Comparison of ENCODE assay signal across 7 mouse cellular contexts in the genomic region with DNA sequence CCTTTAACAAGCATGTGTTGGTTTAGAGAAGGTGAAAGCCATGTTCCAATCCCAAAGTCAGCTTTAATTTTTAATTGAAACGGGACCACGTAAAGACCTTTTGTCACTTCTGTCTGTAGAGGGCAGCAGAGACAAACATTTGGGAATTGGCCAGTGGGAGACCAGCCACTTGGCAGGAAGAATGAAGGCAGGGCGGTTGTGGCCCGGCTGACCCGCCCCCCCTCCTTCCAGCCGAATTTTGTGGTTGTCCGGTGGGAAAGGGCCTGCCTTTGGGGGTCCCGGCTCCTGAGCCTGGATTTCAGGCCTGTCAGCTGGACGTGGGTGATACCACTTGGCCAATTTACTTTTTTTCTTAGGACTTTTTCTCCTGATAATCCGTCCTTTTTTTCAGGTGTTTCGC. TPM values are rescaled to one million over a fixed set of nuclear protein-coding genes. Genes with fewer than 3 reads are reported as not detected.
DNase-seq lines count a peak whose midpoint lies in the region; ATAC-seq lines count a peak whose summit lies in the region.

No protein-coding gene starts in this region.

- H3K9me3 ChIP-seq in forebrain, embryonic 15.5 days: no peaks in the 10 kb centered on the region
- H3K9me3 ChIP-seq in hindbrain, embryonic 11.5 days (ENCODE audit: control insufficient read depth, low read length): no peaks in the 10 kb centered on the region
- H3K9me3 ChIP-seq in megakaryocyte, embryonic 14.5 days: no peaks in the 10 kb centered on the region

- H3K4me2 ChIP-seq in forebrain, embryonic 15.5 days (replicated peaks): peak overlapping the region; percentile 55
- peak overlapping the region; percentile 42 for H3K4me2 ChIP-seq in hindbrain, embryonic 11.5 days (replicated peaks; ENCODE audit: low read depth, low read length)

- ATAC-seq in forebrain, embryonic 15.5 days (replicated peaks): peak; percentile 55
- ATAC-seq in hindbrain, embryonic 11.5 days (ENCODE audit: low FRiP score): 0 out of 2 replicates have a peak, but pooled peaks have one; percentile 30

- WGBS in forebrain, embryonic 15.5 days: 11% methylated on average over 11 of the region's 11 CpGs
- 12% methylated on average over 11 of the region's 11 CpGs for WGBS in hindbrain, embryonic 11.5 days

- peak; percentile 39 for DNase-seq in WW6 (ENCODE audit: low read depth, low spot score)
- peak; percentile 70 for DNase-seq in cerebellum, adult 11-12 months
- DNase-seq in hindbrain, embryonic 11.5 days (ENCODE audit: low spot score): peak; percentile 91
- DNase-seq in layer of hippocampus, postnatal 36 days: peak; percentile 42 to 50
- DNase-seq in right cerebral cortex, postnatal 14 days: peak; percentile 27

- H3K4me3 ChIP-seq in forebrain, embryonic 15.5 days: peak overlapping the region; percentile 27
- H3K4me3 ChIP-seq in hindbrain, embryonic 11.5 days (ENCODE audit: low read depth, low read length): peak overlapping the region; percentile 20; the same call in 1 of the 2 replicates
- peak overlapping the region; percentile 89 for H3K4me3 ChIP-seq in megakaryocyte, embryonic 14.5 days (replicated peaks)

- no peak overlapping the region for H3K27ac ChIP-seq in forebrain, embryonic 15.5 days (replicated peaks)
- no peak overlapping the region for H3K27ac ChIP-seq in hindbrain, embryonic 11.5 days (ENCODE audit: low read depth, low read length)

- H3K4me1 ChIP-seq in forebrain, embryonic 15.5 days: peaks cover 6% of the 10 kb centered on the region
- no peaks in the 10 kb centered on the region for H3K4me1 ChIP-seq in hindbrain, embryonic 11.5 days (replicated peaks; ENCODE audit: control insufficient read depth, insufficient read depth, low read length)
- peaks cover 24% of the 10 kb centered on the region; the same call in 1 of the 2 replicates for H3K4me1 ChIP-seq in megakaryocyte, embryonic 14.5 days

- H3K27me3 ChIP-seq in forebrain, embryonic 15.5 days: no peaks in the 10 kb centered on the region
- H3K27me3 ChIP-seq in hindbrain, embryonic 11.5 days (ENCODE audit: control insufficient read depth, insufficient read depth, low read length): no peaks in the 10 kb centered on the region
- H3K27me3 ChIP-seq in megakaryocyte, embryonic 14.5 days (replicated peaks): no peaks in the 10 kb centered on the region

- H3K9ac ChIP-seq in forebrain, embryonic 15.5 days (replicated peaks): peak overlapping the region; percentile 43; the same call in 1 of the 2 replicates
- peak overlapping the region; percentile 29; the same call in 1 of the 2 replicates for H3K9ac ChIP-seq in hindbrain, embryonic 11.5 days (ENCODE audit: low read depth, low read length)

- no peaks in the 10 kb centered on the region for H3K36me3 ChIP-seq in forebrain, embryonic 15.5 days
- no peaks in the 10 kb centered on the region for H3K36me3 ChIP-seq in hindbrain, embryonic 11.5 days (ENCODE audit: control insufficient read depth, insufficient read depth, low read length)
- no peaks in the 10 kb centered on the region for H3K36me3 ChIP-seq in megakaryocyte, embryonic 14.5 days (replicated peaks; ENCODE audit: low read length)

RNA-seq across cellular contexts. Expression of a gene that starts 8.2 kb away (rescaled TPM):
- polyA plus RNA-seq in forebrain, embryonic 15.5 days (2015; fragmentation: Nextera tagmentation; extraction: Ambion mirVana): 102 and 104 TPM in 2 replicates
- 103 and 105 TPM in 2 replicates for polyA plus RNA-seq in hindbrain, embryonic 11.5 days (2014; fragmentation: Nextera tagmentation; extraction: Ambion mirVana)
- 10 to 100 TPM; 49.1 to 61.1 TPM for total RNA-seq in layer of hippocampus, postnatal 36 days (2021)
- 5.5 and 6.0 TPM in 2 replicates for polyA plus RNA-seq in megakaryocyte, embryonic 14.5 days (2012; ENCODE audit: insufficient read depth, low replicate concordance)

RNA-seq across cellular contexts. Expression of a gene that starts 24.5 kb away (rescaled TPM):
- polyA plus RNA-seq in forebrain, embryonic 15.5 days (2015; fragmentation: Nextera tagmentation; extraction: Ambion mirVana): not detected in 2 replicates
- not detected in 2 replicates for polyA plus RNA-seq in hindbrain, embryonic 11.5 days (2014; fragmentation: Nextera tagmentation; extraction: Ambion mirVana)
- not detected for total RNA-seq in layer of hippocampus, postnatal 36 days (2021)
- not detected in 2 replicates for polyA plus RNA-seq in megakaryocyte, embryonic 14.5 days (2012; ENCODE audit: insufficient read depth, low replicate concordance)

RNA-seq across cellular contexts. Expression of a gene that starts 39.2 kb away (rescaled TPM):
- polyA plus RNA-seq in forebrain, embryonic 15.5 days (2015; fragmentation: Nextera tagmentation; extraction: Ambion mirVana): 51.6 and 53.1 TPM in 2 replicates
- 44.6 and 48.4 TPM in 2 replicates for polyA plus RNA-seq in hindbrain, embryonic 11.5 days (2014; fragmentation: Nextera tagmentation; extraction: Ambion mirVana)
- total RNA-seq in layer of hippocampus, postnatal 36 days (2021): 10 to 100 TPM; 44.4 to 50.3 TPM
- 30.4 and 71.5 TPM in 2 replicates for polyA plus RNA-seq in megakaryocyte, embryonic 14.5 days (2012; ENCODE audit: insufficient read depth, low replicate concordance)

Comparison
In these comparisons a context has a peak if more than half of its experiments do, and no peak if none do; other contexts are left out.
1. DNase-seq: peak in every context shown above with its lines; median percentile 91 in hindbrain, embryonic 11.5 days; 70 in cerebellum, adult 11-12 months; 46 in layer of hippocampus, postnatal 36 days; 39 in WW6; 27 in right cerebral cortex, postnatal 14 days.
2. H3K4me3 ChIP-seq: peak in every context shown above with its lines; median percentile 89 in megakaryocyte, embryonic 14.5 days; 27 in forebrain, embryonic 15.5 days; 20 in hindbrain, embryonic 11.5 days.
3. RNA of a gene that starts 8.2 kb away (polyA plus RNA-seq): 102 to 104 TPM in forebrain, embryonic 15.5 days and 103 to 105 TPM in hindbrain, embryonic 11.5 days; 5.5 to 6.0 TPM in megakaryocyte, embryonic 14.5 days; every median in the first group is over 10 times any median in the second.